Mouse (Mus musculus) cerebellum, adult 9-11 months (tissue): ENCODE data around the gene Unc5c.

Experiments
- DNase-seq: peaks from one replicate; pipeline ENCODE4 v3.0.0; 2022

Gene Unc5c

GRCm38 (mm10) chr3:141511253-141512038 lies 46.4 kb downstream of the Unc5c start:
- no peak for DNase-seq

- no peak for DNase-seq
These were observed 63.7 kb downstream of the Unc5c start for GRCm38 (mm10) chr3:141528751-141529150.

- DNase-seq: no peak
These were observed 64.6 kb downstream of the Unc5c start for GRCm38 (mm10) chr3:141529599-141529998.

- DNase-seq: no peak
These were observed 68.8 kb downstream of the Unc5c start for GRCm38 (mm10) chr3:141533861-141534260.

- no peak for DNase-seq
These were observed 71.8 kb downstream of the Unc5c start for GRCm38 (mm10) chr3:141536857-141537256.

GRCm38 (mm10) chr3:141538120-141538519 lies 73.1 kb downstream of the Unc5c start:
- DNase-seq: no peak

GRCm38 (mm10) chr3:141540749-141541148 lies 75.7 kb downstream of the Unc5c start:
- DNase-seq: no peak

GRCm38 (mm10) chr3:141547341-141547814 lies 82.4 kb downstream of the Unc5c start:
- DNase-seq: no peak

GRCm38 (mm10) chr3:141549661-141550060 lies 84.6 kb downstream of the Unc5c start:
- DNase-seq: peak; percentile 61

- no peak for DNase-seq
These were observed 87.9 kb downstream of the Unc5c start for GRCm38 (mm10) chr3:141552960-141553359.

- DNase-seq: no peak
These were observed 92.1 kb downstream of the Unc5c start for GRCm38 (mm10) chr3:141557072-141557471.

GRCm38 (mm10) chr3:141575076-141575688 lies 110.2 kb downstream of the Unc5c start:
- DNase-seq: no peak

GRCm38 (mm10) chr3:141577382-141577781 lies 112.4 kb downstream of the Unc5c start:
- no peak for DNase-seq

GRCm38 (mm10) chr3:141581190-141581891 lies 116.3 kb downstream of the Unc5c start:
- DNase-seq: peak; percentile 0

- peak; percentile 0 for DNase-seq
These were observed 116.8 kb downstream of the Unc5c start for GRCm38 (mm10) chr3:141581892-141582214.

GRCm38 (mm10) chr3:141583180-141583579 lies 118.2 kb downstream of the Unc5c start:
- DNase-seq: peak; percentile 1

GRCm38 (mm10) chr3:141589392-141590012 lies 124.5 kb downstream of the Unc5c start:
- DNase-seq: peak; percentile 37

- DNase-seq: no peak
These were observed 128.2 kb downstream of the Unc5c start for GRCm38 (mm10) chr3:141593249-141593648.

GRCm38 (mm10) chr3:141594120-141594519 lies 129.1 kb downstream of the Unc5c start:
- no peak for DNase-seq

GRCm38 (mm10) chr3:141595073-141595472 lies 130.1 kb downstream of the Unc5c start:
- peak; percentile 51 for DNase-seq

- peak; percentile 50 for DNase-seq
These were observed 131.4 kb downstream of the Unc5c start for GRCm38 (mm10) chr3:141596461-141596860.

GRCm38 (mm10) chr3:141596881-141597280 lies 131.9 kb downstream of the Unc5c start:
- peak; percentile 74 for DNase-seq

GRCm38 (mm10) chr3:141597974-141598373 lies 133.0 kb downstream of the Unc5c start:
- peak; percentile 45 for DNase-seq
